Mouse (Mus musculus) gastrocnemius, adult 2 months (tissue): ENCODE data around the gene Sh2d7. TPM values are rescaled to one million over a fixed set of nuclear protein-coding genes. Genes with fewer than 3 reads are reported as not detected.

ENCODE experiments used
- DNase-seq: peaks from one replicate; pipeline ENCODE4 v3.0.0; 2022
- H3K27ac ChIP-seq: fragments of 200-600 bp; 2 replicates; pipeline ENCODE4 v1.8.1; 2022; ENCODE audit warnings: mild to moderate bottlenecking
- H3K4me3 ChIP-seq: fragments of 200-600 bp; 2 replicates; pipeline ENCODE4 v1.8.1; 2022; ENCODE audit warnings: mild to moderate bottlenecking, moderate library complexity
- CTCF ChIP-seq: fragments of 200-600 bp; IDR thresholded peaks from 2 replicates; pipeline ENCODE4 v1.8.1; 2022; ENCODE audit warnings: antibody characterized with exemption, mild to moderate bottlenecking, moderate library complexity
- intact Hi-C: fragments of 180-260 bp; cut with DNase I; formaldehyde crosslinking; loops from one replicate; pipeline ENCODE4 v1.15.1; 2025
- total RNA-seq, 2 experiments: library from RNA; stranded (reverse); gene quantifications; 2 replicates each; pipeline ENCODE4 v1.2.3; 2021

Gene Sh2d7
- total RNA-seq, 2 experiments from 2014 or later, result not detected

GRCm38 (mm10) chr9:54529950-54530349 lies 8.8 kb upstream of the Sh2d7 start:
- TF ChIP-seq CTCF, result no peak
- DNase-seq, result no peak
- intact Hi-C loops, result no loop called here
- Histone ChIP-seq H3K4me3 (no peak overlapping the region), H3K27ac (no peak overlapping the region)

GRCm38 (mm10) chr9:54530836-54531235 lies 7.9 kb upstream of the Sh2d7 start:
- Histone ChIP-seq H3K4me3 (no peak overlapping the region), H3K27ac (no peak overlapping the region)
- intact Hi-C loops, result no loop called here
- DNase-seq, result no peak
- no peak for TF ChIP-seq CTCF

GRCm38 (mm10) chr9:54531421-54531820 lies 7.4 kb upstream of the Sh2d7 start:
- H3K4me3 ChIP-seq, result no peak overlapping the region
- no peak for DNase-seq
- no peak overlapping the region for H3K27ac ChIP-seq
- intact Hi-C loops, result no loop called here
- no peak for TF ChIP-seq CTCF

- no peak for DNase-seq
- Histone ChIP-seq H3K27ac (no peak overlapping the region), H3K4me3 (no peak overlapping the region)
- no peak for TF ChIP-seq CTCF
- intact Hi-C loops, result no loop called here
Measured at GRCm38 (mm10) chr9:54532926-54533325, 5.9 kb upstream of the Sh2d7 start.

GRCm38 (mm10) chr9:54533975-54534374 lies 4.8 kb upstream of the Sh2d7 start:
- intact Hi-C loops, result no loop called here
- Histone ChIP-seq H3K27ac (no peak overlapping the region), H3K4me3 (no peak overlapping the region)
- TF ChIP-seq CTCF, result no peak
- DNase-seq, result no peak

GRCm38 (mm10) chr9:54536236-54536635 lies 2.5 kb upstream of the Sh2d7 start:
- Histone ChIP-seq H3K27ac (no peak overlapping the region), H3K4me3 (no peak overlapping the region)
- TF ChIP-seq CTCF, result no peak
- intact Hi-C loops, result no loop called here
- no peak for DNase-seq

GRCm38 (mm10) chr9:54537030-54537429 lies 1.8 kb upstream of the Sh2d7 start:
- H3K27ac ChIP-seq, result no peak overlapping the region

GRCm38 (mm10) chr9:54537480-54537879 lies 1.3 kb upstream of the Sh2d7 start:
- Histone ChIP-seq H3K4me3 (no peak overlapping the region), H3K27ac (no peak overlapping the region)
- intact Hi-C loops, result no loop called here
- no peak for TF ChIP-seq CTCF
- DNase-seq, result no peak

More at GRCm38 (mm10) chr9:54537030-54537429, 1.8 kb upstream of the Sh2d7 start:
- no peak for TF ChIP-seq CTCF
- intact Hi-C loops, result no loop called here
- no peak for DNase-seq
- H3K4me3 ChIP-seq, result no peak overlapping the region

- Histone ChIP-seq H3K4me3 (no peak overlapping the region), H3K27ac (no peak overlapping the region)
- intact Hi-C loops, result no loop called here
- no peak for TF ChIP-seq CTCF
- DNase-seq, result no peak
Measured at GRCm38 (mm10) chr9:54538244-54538643, 540 bp upstream of the Sh2d7 start.

GRCm38 (mm10) chr9:54540801-54541200 lies 2.0 kb downstream of the Sh2d7 start:
- DNase-seq, result no peak
- H3K4me3 ChIP-seq, result no peak overlapping the region
- H3K27ac ChIP-seq, result no peak overlapping the region
- no peak for TF ChIP-seq CTCF
- intact Hi-C loops, result no loop called here

- Histone ChIP-seq H3K4me3 (no peak overlapping the region), H3K27ac (no peak overlapping the region)
- intact Hi-C loops, result no loop called here
- DNase-seq, result no peak
- TF ChIP-seq CTCF, result no peak
Measured at GRCm38 (mm10) chr9:54544212-54544953, 5.6 kb downstream of the Sh2d7 start.

- no peak overlapping the region for H3K27ac ChIP-seq
- intact Hi-C loops, result loop anchor here (5.0 kb wide), 3 partner anchors 43 to 553 kb away; partner anchors contain the start of gene Dmxl2
- no peak overlapping the region for H3K4me3 ChIP-seq
- no peak for DNase-seq
- TF ChIP-seq CTCF, result no peak
Measured at GRCm38 (mm10) chr9:54544954-54545315, 6.2 kb downstream of the Sh2d7 start.

GRCm38 (mm10) chr9:54547536-54547935 lies 8.8 kb downstream of the Sh2d7 start:
- intact Hi-C loops, result loop anchor here (5.0 kb wide), 3 partner anchors 45 to 555 kb away; partner anchors contain the start of gene Dmxl2
- Histone ChIP-seq H3K27ac (no peak overlapping the region), H3K4me3 (no peak overlapping the region)
- TF ChIP-seq CTCF, result peak; percentile 86
- peak; percentile 67 for DNase-seq

- no peak for DNase-seq
- intact Hi-C loops, result loop anchor here (5.0 kb wide), 3 partner anchors 47 to 557 kb away; partner anchors contain the start of gene Dmxl2
- Histone ChIP-seq H3K4me3 (no peak overlapping the region), H3K27ac (no peak overlapping the region)
- TF ChIP-seq CTCF, result no peak
Measured at GRCm38 (mm10) chr9:54549433-54549832, 10.6 kb downstream of the Sh2d7 start.
